Mouse (Mus musculus) E14TG2a.4 (cell line): ENCODE data around the gene Adora3.

Experiments
- H3K27me3 ChIP-seq: 2 replicates; pipeline ENCODE4 v1.6.1; 2014; ENCODE audit warnings: low read length, control low read depth; ENCODE audit not compliant: insufficient read depth
- H3K36me3 ChIP-seq: 2 replicates; pipeline ENCODE4 v1.6.1; 2014; ENCODE audit warnings: low read length, control low read depth; ENCODE audit not compliant: insufficient read depth
- H3K4me1 ChIP-seq: replicated peaks from 2 replicates; pipeline ENCODE4 v1.6.1; 2014; ENCODE audit warnings: low read depth, low read length, control low read depth
- H3K4me3 ChIP-seq: replicated peaks from 2 replicates; pipeline ENCODE4 v1.5.1; 2014; ENCODE audit warnings: mild to moderate bottlenecking, low read length
- H3K9me3 ChIP-seq: 2 replicates; pipeline ENCODE4 v1.6.1; 2014; ENCODE audit warnings: low read length, control low read depth
- CTCF ChIP-seq: conservative IDR thresholded peaks from 2 replicates; pipeline ENCODE4 v1.5.1; 2014; ENCODE audit warnings: low read length
- NANOG ChIP-seq: IDR thresholded peaks from 2 replicates; pipeline ENCODE4 v1.6.1; 2014; ENCODE audit warnings: borderline replicate concordance, low read length, mixed read lengths
- POU5F1 ChIP-seq: IDR thresholded peaks from 2 replicates; pipeline ENCODE4 v1.6.1; 2014; ENCODE audit warnings: low read length, borderline replicate concordance

Gene Adora3

GRCm38 (mm10) chr3:105865122-105865521 is 5.5 kb upstream of the Adora3 start:
- Histone ChIP-seq H3K36me3 (no peaks in the 10 kb centered on the region), H3K27me3 (no peaks in the 10 kb centered on the region), H3K4me1 (peaks cover 5% of the 10 kb centered on the region; the same call in 1 of the 2 replicates), H3K9me3 (no peaks in the 10 kb centered on the region), H3K4me3 (no peak overlapping the region)
- TF ChIP-seq CTCF (no peak), NANOG (no peak), POU5F1 (no peak)

GRCm38 (mm10) chr3:105868135-105868534 is 2.5 kb upstream of the Adora3 start:
- TF ChIP-seq CTCF (no peak), NANOG (no peak), POU5F1 (no peak)
- H3K4me3 ChIP-seq = no peak overlapping the region
- H3K36me3 ChIP-seq = no peaks in the 10 kb centered on the region
- H3K4me1 ChIP-seq = no peaks in the 10 kb centered on the region
- no peaks in the 10 kb centered on the region for H3K9me3 ChIP-seq
- H3K27me3 ChIP-seq = no peaks in the 10 kb centered on the region

- H3K4me1 ChIP-seq = no peaks in the 10 kb centered on the region
- no peaks in the 10 kb centered on the region for H3K27me3 ChIP-seq
- H3K4me3 ChIP-seq = no peak overlapping the region
- no peaks in the 10 kb centered on the region for H3K9me3 ChIP-seq
- no peaks in the 10 kb centered on the region for H3K36me3 ChIP-seq
- TF ChIP-seq CTCF (no peak), NANOG (no peak), POU5F1 (no peak)
Measured at GRCm38 (mm10) chr3:105872034-105872433, 1.4 kb downstream of the Adora3 start.

GRCm38 (mm10) chr3:105872579-105872978 is 1.9 kb downstream of the Adora3 start:
- no peak overlapping the region for H3K4me3 ChIP-seq
- H3K4me1 ChIP-seq = no peaks in the 10 kb centered on the region
- no peaks in the 10 kb centered on the region for H3K27me3 ChIP-seq
- no peaks in the 10 kb centered on the region for H3K9me3 ChIP-seq
- H3K36me3 ChIP-seq = no peaks in the 10 kb centered on the region
- TF ChIP-seq NANOG (no peak), CTCF (no peak), POU5F1 (no peak)

- H3K4me1 ChIP-seq = 0 out of 2 replicates have a peak, but pooled peaks cover 2% of the 10 kb centered on the region
- H3K27me3 ChIP-seq = no peaks in the 10 kb centered on the region
- TF ChIP-seq NANOG (no peak), POU5F1 (no peak), CTCF (no peak)
- H3K4me3 ChIP-seq = no peak overlapping the region
- no peaks in the 10 kb centered on the region for H3K9me3 ChIP-seq
- H3K36me3 ChIP-seq = no peaks in the 10 kb centered on the region
Measured at GRCm38 (mm10) chr3:105873451-105874445, 3.1 kb downstream of the Adora3 start.

- no peak overlapping the region for H3K4me3 ChIP-seq
- no peaks in the 10 kb centered on the region for H3K36me3 ChIP-seq
- H3K27me3 ChIP-seq = no peaks in the 10 kb centered on the region
- H3K4me1 ChIP-seq = 0 out of 2 replicates have a peak, but pooled peaks cover 3% of the 10 kb centered on the region
- TF ChIP-seq CTCF (no peak), POU5F1 (no peak), NANOG (no peak)
- no peaks in the 10 kb centered on the region for H3K9me3 ChIP-seq
Measured at GRCm38 (mm10) chr3:105876022-105876421, 5.4 kb downstream of the Adora3 start.

GRCm38 (mm10) chr3:105877252-105877803 is 6.7 kb downstream of the Adora3 start:
- no peaks in the 10 kb centered on the region for H3K9me3 ChIP-seq
- TF ChIP-seq POU5F1 (no peak), CTCF (no peak), NANOG (no peak)
- H3K4me1 ChIP-seq = 0 out of 2 replicates have a peak, but pooled peaks cover 3% of the 10 kb centered on the region
- no peaks in the 10 kb centered on the region for H3K27me3 ChIP-seq
- no peaks in the 10 kb centered on the region for H3K36me3 ChIP-seq
- no peak overlapping the region for H3K4me3 ChIP-seq

- H3K4me1 ChIP-seq = 0 out of 2 replicates have a peak, but pooled peaks cover 3% of the 10 kb centered on the region
- TF ChIP-seq CTCF = no peak
- TF ChIP-seq NANOG = no peak
- TF ChIP-seq POU5F1 = no peak
- no peaks in the 10 kb centered on the region for H3K36me3 ChIP-seq
- H3K27me3 ChIP-seq = no peaks in the 10 kb centered on the region
- H3K9me3 ChIP-seq = no peaks in the 10 kb centered on the region
- H3K4me3 ChIP-seq = no peak overlapping the region
Measured at GRCm38 (mm10) chr3:105877919-105878318, 7.3 kb downstream of the Adora3 start.
